Mouse (Mus musculus) liver, postnatal 0 days (tissue): Measurements from ENCODE around the gene Maneal.

Experiments used
- CTCF ChIP-seq: sonication (generic); IDR thresholded peaks from 2 replicates; pipeline ENCODE4 v1.5.1; 2016; ENCODE audit warnings: antibody characterized with exemption, low read depth
- EP300 ChIP-seq: IDR thresholded peaks from 2 replicates; pipeline ENCODE4 v1.6.1; 2016; ENCODE audit warnings: antibody characterized with exemption, low read depth, mild to moderate bottlenecking

GRCm38 (mm10) chr4:124817803-124818202 lies 44.2 kb downstream of the Maneal start:
- no peak for TF ChIP-seq CTCF
- no peak for TF ChIP-seq EP300
